ENCODE assay signal across 8 mouse cellular contexts in the genomic region with DNA sequence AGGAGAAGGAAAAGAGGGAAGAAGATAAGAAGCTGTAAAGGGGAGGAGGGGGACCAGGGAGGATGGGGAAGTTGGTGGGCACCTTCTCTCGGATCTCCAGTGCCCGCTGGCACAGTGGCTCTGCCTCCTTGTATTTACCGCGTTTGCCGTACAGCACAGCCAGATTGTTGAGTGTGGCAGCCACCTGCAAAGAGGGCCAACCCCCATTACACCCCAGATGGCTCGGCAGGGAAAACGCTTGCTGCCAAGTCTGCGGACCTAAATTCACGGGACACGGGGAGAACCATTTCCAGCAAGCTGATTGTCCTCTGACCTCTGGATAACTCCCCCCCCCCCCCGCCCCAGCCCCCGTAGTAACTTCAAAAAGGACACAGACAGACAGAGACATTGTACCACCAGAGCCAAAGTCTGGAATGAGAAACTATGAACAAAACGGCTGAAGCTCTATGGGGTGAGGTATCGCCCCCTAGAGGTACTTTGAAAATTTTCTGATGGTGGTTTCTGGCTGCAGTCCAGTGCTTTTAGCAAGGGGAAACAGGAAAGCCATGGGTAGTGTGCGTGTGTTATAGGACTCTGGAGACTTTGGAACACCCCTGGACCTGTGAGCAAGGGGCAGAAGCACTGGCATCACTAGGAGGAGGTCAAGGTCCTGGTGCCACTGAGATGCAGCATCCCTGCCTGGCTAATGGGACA. TPM values are rescaled to one million over a fixed set of nuclear protein-coding genes. Genes with fewer than 3 reads are reported as not detected.
DNase-seq lines count a peak whose midpoint lies in the region; ATAC-seq and TF ChIP-seq lines count a peak whose summit lies in the region.

No protein-coding gene starts in this region.

- H3K4me1 ChIP-seq in bone marrow, adult 2 months (ENCODE audit: control insufficient read depth, insufficient read depth, low read length) = no peaks in the 10 kb centered on the region; the same call in 1 of the 2 replicates
- H3K4me1 ChIP-seq in forebrain, embryonic 12.5 days = peaks cover 5% of the 10 kb centered on the region
- H3K4me1 ChIP-seq in lung, embryonic 14.5 days (ENCODE audit: insufficient read depth) = no peaks in the 10 kb centered on the region

- H3K9me3 ChIP-seq in forebrain, embryonic 12.5 days = no peaks in the 10 kb centered on the region
- no peaks in the 10 kb centered on the region for H3K9me3 ChIP-seq in lung, embryonic 14.5 days (ENCODE audit: low read depth, low read length)

- H3K27me3 ChIP-seq in forebrain, embryonic 12.5 days = no peaks in the 10 kb centered on the region
- H3K27me3 ChIP-seq in lung, embryonic 14.5 days (ENCODE audit: insufficient read depth, low read length) = no peaks in the 10 kb centered on the region

- peak; percentile 37; the same call in 1 of the 2 replicates for TF ChIP-seq CTCF in bone marrow, adult 2 months (IDR thresholded peaks at IDR 0.05; ENCODE audit: control insufficient read depth, insufficient read depth, low read length)
- peak; percentile 78 for TF ChIP-seq CTCF in lung, embryonic 14.5 days (IDR thresholded peaks at IDR 0.05; ENCODE audit: low read depth)

- intact Hi-C loops in gastrocnemius, postnatal 36 days (cut with DNase I) = loop anchor here (2.0 to 5.0 kb wide), 2 partner anchors 75 to 110 kb away; no protein-coding TSS in a partner anchor
- intact Hi-C loops in heart, postnatal 36 days (cut with DNase I) = loop anchor here (1.0 to 5.0 kb wide), 2 partner anchors 35 to 112 kb away; no protein-coding TSS in a partner anchor

- peak; percentile 63; the same call in 1 of the 2 replicates for ATAC-seq in forebrain, embryonic 12.5 days (ENCODE audit: low FRiP score)
- peak; percentile 45; the same call in 1 of the 2 replicates for ATAC-seq in lung, embryonic 14.5 days (ENCODE audit: insufficient read depth)
- ATAC-seq in neutrophil, adult 5-6 weeks (ENCODE audit: extremely low read depth, insufficient number of reproducible peaks, low FRiP score, poor library complexity, severe bottlenecking) = peak; percentile 65; the same call in 1 of the 2 replicates

- H3K36me3 ChIP-seq in forebrain, embryonic 12.5 days (replicated peaks) = peaks cover 64% of the 10 kb centered on the region
- peaks cover 26% of the 10 kb centered on the region; the same call in 1 of the 2 replicates for H3K36me3 ChIP-seq in lung, embryonic 14.5 days (ENCODE audit: insufficient read depth)

- TF ChIP-seq POLR2A in bone marrow, adult 2 months (IDR thresholded peaks at IDR 0.05; ENCODE audit: borderline replicate concordance, control insufficient read depth, low read depth, low read length) = no peak

- H3K9ac ChIP-seq in forebrain, embryonic 12.5 days = peak overlapping the region; percentile 29; the same call in 1 of the 2 replicates
- 0 out of 2 replicates have a peak overlapping the region, but pooled peaks have one; percentile 11 for H3K9ac ChIP-seq in lung, embryonic 14.5 days

- peak overlapping the region; percentile 11 for H3K4me3 ChIP-seq in bone marrow, adult 2 months (replicated peaks; ENCODE audit: control insufficient read depth, low read depth, low read length)
- H3K4me3 ChIP-seq in forebrain, embryonic 12.5 days (replicated peaks) = 0 out of 2 replicates have a peak overlapping the region, but pooled peaks have one; percentile 8
- H3K4me3 ChIP-seq in lung, embryonic 14.5 days (ENCODE audit: low read depth, low read length) = no peak overlapping the region

- 2% methylated on average over 15 of the region's 15 CpGs for WGBS in bone marrow, adult 2 months
- WGBS in forebrain, embryonic 12.5 days = 23% methylated on average over 15 of the region's 15 CpGs
- 13% methylated on average over 15 of the region's 15 CpGs for WGBS in lung, embryonic 14.5 days

- DNase-seq in gastrocnemius, adult 18-20 months (ENCODE audit: low spot score) = peak; percentile 68
- DNase-seq in gastrocnemius, postnatal 36 days = no peak
- peak; percentile 69 to 73 for DNase-seq in heart, postnatal 36 days
- peak; percentile 81 for DNase-seq in layer of hippocampus, adult 11-12 months (ENCODE audit: low spot score)
- peak; percentile 96 for DNase-seq in lung, embryonic 14.5 days

- no peak overlapping the region for H3K27ac ChIP-seq in bone marrow, adult 2 months (ENCODE audit: control insufficient read depth, insufficient read depth, low read depth, low read length, poor library complexity)
- H3K27ac ChIP-seq in forebrain, embryonic 12.5 days = peak overlapping the region; percentile 46; the same call in 1 of the 2 replicates
- no peak overlapping the region; the same call in 1 of the 2 replicates for H3K27ac ChIP-seq in lung, embryonic 14.5 days (ENCODE audit: low read depth)

- peak overlapping the region; percentile 39 for H3K4me2 ChIP-seq in forebrain, embryonic 12.5 days
- peak overlapping the region; percentile 44; the same call in 1 of the 2 replicates for H3K4me2 ChIP-seq in lung, embryonic 14.5 days

RNA-seq across cellular contexts. Expression of gene Ptk7, which starts 7.7 kb away (rescaled TPM):
- under 1 TPM; 0.30 to 0.38 TPM for total RNA-seq in gastrocnemius, adult 18-20 months (2021)
- under 1 TPM; 0.79 to 0.94 TPM for total RNA-seq in gastrocnemius, postnatal 36 days (2021)
- polyA plus RNA-seq in bone marrow, adult 2 months (2011; ENCODE audit: insufficient read depth, insufficient read length, low replicate concordance, missing spikeins) = 0.68 and 3.9 TPM in 2 replicates
- polyA plus RNA-seq in forebrain, embryonic 12.5 days (2016; fragmentation: Nextera tagmentation; extraction: Ambion mirVana) = 55.3 and 56.4 TPM in 2 replicates
- total RNA-seq in heart, postnatal 36 days (2021) = 1 to 10 TPM; 2.7 to 4.0 TPM
- 79.5 and 99.3 TPM in 2 replicates for polyA plus RNA-seq in lung, embryonic 14.5 days (2014; fragmentation: Nextera tagmentation; extraction: Ambion mirVana)
- not detected in 2 replicates for total RNA-seq in neutrophil, adult 5-6 weeks (2017)

RNA-seq across cellular contexts. Expression of gene Klc4, which starts 8.8 kb away (rescaled TPM):
- 10 to 100 TPM; 12.6 to 13.4 TPM for total RNA-seq in gastrocnemius, adult 18-20 months (2021)
- total RNA-seq in gastrocnemius, postnatal 36 days (2021) = 10 to 100 TPM; 11.7 to 11.8 TPM
- polyA plus RNA-seq in bone marrow, adult 2 months (2011; ENCODE audit: insufficient read depth, insufficient read length, low replicate concordance, missing spikeins) = 6.6 and 11.9 TPM in 2 replicates
- polyA plus RNA-seq in forebrain, embryonic 12.5 days (2016; fragmentation: Nextera tagmentation; extraction: Ambion mirVana) = 39.0 and 42.5 TPM in 2 replicates
- 10 to 100 TPM; 24.5 to 29.1 TPM for total RNA-seq in heart, postnatal 36 days (2021)
- 20.2 and 21.4 TPM in 2 replicates for polyA plus RNA-seq in lung, embryonic 14.5 days (2014; fragmentation: Nextera tagmentation; extraction: Ambion mirVana)
- total RNA-seq in neutrophil, adult 5-6 weeks (2017) = 30.7 and 31.0 TPM in 2 replicates

RNA-seq across cellular contexts. Expression of gene Mrpl2, which starts 9.1 kb away (rescaled TPM):
- 100 to 1,000 TPM; 104 TPM for total RNA-seq in gastrocnemius, adult 18-20 months (2021)
- 100 to 1,000 TPM in 1 of 2 experiments, 10 to 100 TPM in 1; 99.4 to 102 TPM for total RNA-seq in gastrocnemius, postnatal 36 days (2021)
- 49.3 and 50.2 TPM in 2 replicates for polyA plus RNA-seq in bone marrow, adult 2 months (2011; ENCODE audit: insufficient read depth, insufficient read length, low replicate concordance, missing spikeins)
- 76.6 and 102 TPM in 2 replicates for polyA plus RNA-seq in forebrain, embryonic 12.5 days (2016; fragmentation: Nextera tagmentation; extraction: Ambion mirVana)
- total RNA-seq in heart, postnatal 36 days (2021) = 100 to 1,000 TPM; 130 to 134 TPM
- polyA plus RNA-seq in lung, embryonic 14.5 days (2014; fragmentation: Nextera tagmentation; extraction: Ambion mirVana) = 113 and 114 TPM in 2 replicates
- total RNA-seq in neutrophil, adult 5-6 weeks (2017) = 27.3 and 37.8 TPM in 2 replicates

RNA-seq across cellular contexts. Expression of gene Cul7, which starts 13.2 kb away (rescaled TPM):
- total RNA-seq in gastrocnemius, adult 18-20 months (2021) = 1 to 10 TPM; 3.4 to 4.1 TPM
- 1 to 10 TPM; 5.8 to 5.9 TPM for total RNA-seq in gastrocnemius, postnatal 36 days (2021)
- polyA plus RNA-seq in bone marrow, adult 2 months (2011; ENCODE audit: insufficient read depth, insufficient read length, low replicate concordance, missing spikeins) = 9.1 and 12.5 TPM in 2 replicates
- 46.5 and 47.8 TPM in 2 replicates for polyA plus RNA-seq in forebrain, embryonic 12.5 days (2016; fragmentation: Nextera tagmentation; extraction: Ambion mirVana)
- total RNA-seq in heart, postnatal 36 days (2021) = 10 to 100 TPM; 20.7 to 23.8 TPM
- polyA plus RNA-seq in lung, embryonic 14.5 days (2014; fragmentation: Nextera tagmentation; extraction: Ambion mirVana) = 36.6 TPM in 2 replicates
- 5.2 and 7.9 TPM in 2 replicates for total RNA-seq in neutrophil, adult 5-6 weeks (2017)

RNA-seq across cellular contexts. Expression of gene Rrp36, which starts 37.2 kb away (rescaled TPM):
- 10 to 100 TPM in 1 of 2 experiments, 1 to 10 TPM in 1; 8.4 to 11.8 TPM for total RNA-seq in gastrocnemius, adult 18-20 months (2021)
- 1 to 10 TPM; 7.5 to 9.9 TPM for total RNA-seq in gastrocnemius, postnatal 36 days (2021)
- polyA plus RNA-seq in bone marrow, adult 2 months (2011; ENCODE audit: insufficient read depth, insufficient read length, low replicate concordance, missing spikeins) = 10.3 and 23.3 TPM in 2 replicates
- polyA plus RNA-seq in forebrain, embryonic 12.5 days (2016; fragmentation: Nextera tagmentation; extraction: Ambion mirVana) = 54.4 and 57.6 TPM in 2 replicates
- 10 to 100 TPM in 1 of 2 experiments, 1 to 10 TPM in 1; 9.5 to 10.7 TPM for total RNA-seq in heart, postnatal 36 days (2021)
- 47.6 and 48.5 TPM in 2 replicates for polyA plus RNA-seq in lung, embryonic 14.5 days (2014; fragmentation: Nextera tagmentation; extraction: Ambion mirVana)
- total RNA-seq in neutrophil, adult 5-6 weeks (2017) = 33.6 and 34.3 TPM in 2 replicates

Comparison
In these comparisons a context has a peak if more than half of its experiments do, and no peak if none do; other contexts are left out.
1. DNase-seq: peak in gastrocnemius, adult 18-20 months (single experiment), heart, postnatal 36 days (2 of 2), layer of hippocampus, adult 11-12 months (single experiment) and lung, embryonic 14.5 days (single experiment); none in gastrocnemius, postnatal 36 days (0 of 2).
2. Peak in every context shown above with its lines, with median percentiles within 50 percentile points of each other: ATAC-seq.